In genomic region chr10:100560194-100560883, GRCm38 (mm10) we compare ENCODE assay signal across 12 mouse cellular contexts. TPM values are rescaled to one million over a fixed set of nuclear protein-coding genes. Genes with fewer than 3 reads are reported as not detected.
"Had no signal": no experiment of that assay in that cellular context is flagged by ENCODE, and none has a peak within 500 bp of the region (broad histone marks: within the 10 kb centered on the region; RNA-seq: fewer than 3 reads in every experiment).

No protein-coding gene starts in this region.

RNA-seq across cellular contexts. Expression of gene 1700017N19Rik, which starts 29.9 kb away (rescaled TPM):
- total RNA-seq: megakaryocyte, adult 5-6 weeks; megakaryocyte-erythroid progenitor cell, adult 5-6 weeks had no signal
- polyA plus RNA-seq: lung, embryonic 14.5 days; lung, embryonic 16.5 days; midbrain, embryonic 10.5 days; midbrain, embryonic 12.5 days; myocyte; neural tube, embryonic 11.5 days; small intestine, adult 2 months; stomach, embryonic 14.5 days; stomach, embryonic 16.5 days; thymus, postnatal 0 days had no signal
